Comparison of ENCODE assay signal across 20 mouse cellular contexts in the genomic region with DNA sequence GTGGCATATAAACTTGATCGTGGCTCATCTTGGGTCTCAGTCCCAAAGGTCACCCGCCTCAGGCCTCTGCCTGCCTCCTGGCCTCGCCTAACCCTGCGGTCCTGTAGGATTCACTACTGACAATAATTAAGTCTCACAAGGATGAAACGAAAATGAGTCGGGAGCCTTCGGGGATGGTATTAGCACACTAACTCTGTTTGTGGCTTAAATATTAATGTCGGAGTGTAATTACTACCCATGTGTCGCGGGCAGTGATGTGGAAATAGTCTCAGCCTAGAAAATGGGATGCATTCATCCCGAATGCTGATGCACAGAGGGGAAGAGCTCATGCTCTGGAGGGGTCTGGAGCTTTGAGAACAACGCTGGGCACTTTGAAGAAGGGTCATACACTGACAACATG. TPM values are rescaled to one million over a fixed set of nuclear protein-coding genes. Genes with fewer than 3 reads are reported as not detected.
DNase-seq lines count a peak whose midpoint lies in the region; ATAC-seq lines count a peak whose summit lies in the region.
"Had no signal": no experiment of that assay in that cellular context is flagged by ENCODE, and none has a peak within 500 bp of the region (broad histone marks: within the 10 kb centered on the region; RNA-seq: fewer than 3 reads in every experiment).

No protein-coding gene starts in this region.

- H3K9ac ChIP-seq in kidney, embryonic 16.5 days (replicated peaks; ENCODE audit: low read length): no peak overlapping the region
- H3K9ac ChIP-seq in midbrain, embryonic 14.5 days (replicated peaks; ENCODE audit: low read length): no peak overlapping the region
- no peak overlapping the region for H3K9ac ChIP-seq in midbrain, embryonic 16.5 days (ENCODE audit: low read depth, low read length)
- H3K9ac ChIP-seq: embryonic facial prominence, embryonic 13.5 days; forebrain, embryonic 12.5 days; heart, embryonic 13.5 days had no signal

- no peaks in the 10 kb centered on the region for H3K9me3 ChIP-seq in kidney, embryonic 16.5 days (ENCODE audit: low read length)
- no peaks in the 10 kb centered on the region for H3K9me3 ChIP-seq in midbrain, embryonic 14.5 days (ENCODE audit: control insufficient read depth, low read length)
- no peaks in the 10 kb centered on the region for H3K9me3 ChIP-seq in midbrain, embryonic 16.5 days (replicated peaks; ENCODE audit: control insufficient read depth, low read length, poor library complexity, severe bottlenecking)
- H3K9me3 ChIP-seq: embryonic facial prominence, embryonic 13.5 days; forebrain, embryonic 12.5 days; G1E; heart, embryonic 13.5 days had no signal

- no peak overlapping the region for H3K4me2 ChIP-seq in kidney, embryonic 16.5 days (replicated peaks; ENCODE audit: low read depth, low read length)
- H3K4me2 ChIP-seq in midbrain, embryonic 14.5 days (ENCODE audit: low read length): no peak overlapping the region
- no peak overlapping the region for H3K4me2 ChIP-seq in midbrain, embryonic 16.5 days (ENCODE audit: low read length)
- H3K4me2 ChIP-seq: embryonic facial prominence, embryonic 13.5 days; forebrain, embryonic 12.5 days; heart, embryonic 13.5 days had no signal

- no peak overlapping the region for H3K4me3 ChIP-seq in kidney, embryonic 16.5 days (ENCODE audit: low read length)
- H3K4me3 ChIP-seq in midbrain, embryonic 14.5 days (replicated peaks; ENCODE audit: low read depth, low read length): no peak overlapping the region
- no peak overlapping the region for H3K4me3 ChIP-seq in midbrain, embryonic 16.5 days (ENCODE audit: low read depth, low read length)
- H3K4me3 ChIP-seq: embryonic facial prominence, embryonic 13.5 days; forebrain, embryonic 12.5 days; heart, embryonic 13.5 days had no signal

- WGBS in kidney, embryonic 16.5 days: 65% methylated on average over 12 of the region's 12 CpGs
- 40% methylated on average over 12 of the region's 12 CpGs for WGBS in midbrain, embryonic 14.5 days
- WGBS in midbrain, embryonic 16.5 days: 44% methylated on average over 12 of the region's 12 CpGs

- H3K36me3 ChIP-seq in kidney, embryonic 16.5 days (ENCODE audit: insufficient read depth, low read length): no peaks in the 10 kb centered on the region
- H3K36me3 ChIP-seq in midbrain, embryonic 14.5 days (ENCODE audit: control insufficient read depth, insufficient read depth, low read length): no peaks in the 10 kb centered on the region
- no peaks in the 10 kb centered on the region for H3K36me3 ChIP-seq in midbrain, embryonic 16.5 days (ENCODE audit: control insufficient read depth, insufficient read depth, low read length)
- H3K36me3 ChIP-seq: embryonic facial prominence, embryonic 13.5 days; forebrain, embryonic 12.5 days; G1E; heart, embryonic 13.5 days had no signal

- no peak overlapping the region for H3K27ac ChIP-seq in kidney, embryonic 16.5 days (ENCODE audit: low read length)
- peak overlapping the region; percentile 52; the same call in 1 of the 2 replicates for H3K27ac ChIP-seq in midbrain, embryonic 14.5 days (replicated peaks; ENCODE audit: low read depth, low read length)
- no peak overlapping the region for H3K27ac ChIP-seq in midbrain, embryonic 16.5 days (ENCODE audit: low read length)
- H3K27ac ChIP-seq: embryonic facial prominence, embryonic 13.5 days; forebrain, embryonic 12.5 days; heart, embryonic 13.5 days had no signal

- H3K27me3 ChIP-seq in kidney, embryonic 16.5 days (ENCODE audit: insufficient read depth, low read length): peaks cover 13% of the 10 kb centered on the region; the same call in 1 of the 2 replicates
- no peaks in the 10 kb centered on the region for H3K27me3 ChIP-seq in midbrain, embryonic 14.5 days (ENCODE audit: control insufficient read depth, insufficient read depth, low read length)
- H3K27me3 ChIP-seq in midbrain, embryonic 16.5 days (ENCODE audit: control insufficient read depth, insufficient read depth, low read depth, low read length): no peaks in the 10 kb centered on the region

- 0 out of 2 replicates have a peak, but pooled peaks have one; percentile 36 for ATAC-seq in kidney, embryonic 16.5 days (ENCODE audit: low FRiP score, low TSS enrichment)
- ATAC-seq in midbrain, embryonic 14.5 days (ENCODE audit: low FRiP score, low TSS enrichment): peak; percentile 38; the same call in 1 of the 2 replicates
- no peak for ATAC-seq in midbrain, embryonic 16.5 days
- ATAC-seq: CD4-positive, CD25-positive, alpha-beta regulatory T cell, adult 4 months; forebrain, embryonic 16.5 days had no signal

- H3K4me1 ChIP-seq in kidney, embryonic 16.5 days (ENCODE audit: insufficient read depth, low read length): peaks cover 12% of the 10 kb centered on the region
- peaks cover 30% of the 10 kb centered on the region for H3K4me1 ChIP-seq in midbrain, embryonic 14.5 days (ENCODE audit: control insufficient read depth, insufficient read depth, low read length)
- peaks cover 28% of the 10 kb centered on the region for H3K4me1 ChIP-seq in midbrain, embryonic 16.5 days (ENCODE audit: control insufficient read depth, insufficient read depth, low read length)
- H3K4me1 ChIP-seq: heart, embryonic 13.5 days had no signal

- peak; percentile 84 for DNase-seq in heart, adult 11 months
- DNase-seq in heart, adult 8-10 months (ENCODE audit: low spot score): no peak
- no peak for DNase-seq in kidney, adult 11 months
- peak; percentile 64 for DNase-seq in midbrain, embryonic 14.5 days
- no peak for DNase-seq in adrenal gland, postnatal 10 days
- DNase-seq: adrenal gland, postnatal 14 days; B cell, adult 2 months; cerebellum, adult 18-20 months; cerebellum, adult 9-11 months; cerebellum, postnatal 36 days; gastrocnemius, postnatal 10 days; heart, postnatal 36 days had no signal

RNA-seq across cellular contexts. Expression of a gene that starts 31.6 kb away (rescaled TPM):
- total RNA-seq in heart, adult 8-10 months (2022): under 1 TPM in 1 of 4 experiments, not detected in 3; 0.06 TPM
- 0.16 and 0.18 TPM in 2 replicates for polyA plus RNA-seq in kidney, embryonic 16.5 days (2015; fragmentation: Nextera tagmentation; extraction: Ambion mirVana)
- 10.6 and 11.8 TPM in 2 replicates for polyA plus RNA-seq in midbrain, embryonic 14.5 days (2014; fragmentation: Nextera tagmentation; extraction: Ambion mirVana)
- 12.4 and 12.7 TPM in 2 replicates for polyA plus RNA-seq in midbrain, embryonic 16.5 days (2015; fragmentation: Nextera tagmentation; extraction: Ambion mirVana)
- total RNA-seq in adrenal gland, postnatal 10 days (2021): 1 to 10 TPM in 1 of 2 experiments, under 1 TPM in 1; 0.79 to 1.2 TPM
- total RNA-seq: G1E; heart, postnatal 36 days had no signal
- polyA plus RNA-seq: CD4-positive, CD25-positive, alpha-beta regulatory T cell, adult 4 months had no signal

Comparison
In these comparisons a context has a peak if more than half of its experiments do, and no peak if none do; other contexts are left out.
1. DNase-seq: peak in heart, adult 11 months (single experiment) and midbrain, embryonic 14.5 days (single experiment); none in heart, adult 8-10 months (single experiment), kidney, adult 11 months (single experiment) and adrenal gland, postnatal 10 days (single experiment).